Mouse (Mus musculus) liver, adult (tissue): ENCODE results near the gene Olfr1137.

Experiments used
- GATA4 ChIP-seq: IDR thresholded peaks from 2 replicates; pipeline ENCODE4 v1.6.1; 2014; ENCODE audit warnings: mild to moderate bottlenecking, low read length; ENCODE audit not compliant: insufficient replicate concordance

Olfr1137 gene

GRCm38 (mm10) chr2:87713079-87713478 lies at the start of gene Olfr1137:
Gene Olfr1137, minus strand, starts transcription at chr2:87713179.
- no peak for TF ChIP-seq GATA4

DNA sequence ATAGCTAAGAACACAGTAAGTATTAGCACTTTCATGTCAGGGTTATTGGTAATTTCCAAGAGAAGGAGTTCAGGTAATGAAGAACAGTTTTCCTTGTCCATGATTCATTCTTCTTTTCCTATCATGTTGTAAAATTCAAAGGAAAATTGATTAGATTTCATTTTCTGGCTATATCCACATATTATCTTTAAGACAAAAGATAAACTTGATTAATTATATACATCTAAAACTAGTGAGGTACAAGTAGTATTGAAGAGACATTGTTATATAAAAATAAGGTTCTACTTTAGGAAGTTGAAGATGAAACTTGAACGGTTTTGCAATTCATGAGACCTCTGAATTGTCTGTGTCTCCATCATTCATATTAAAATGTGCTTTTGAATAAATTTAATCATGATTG lies 40.9 kb upstream of the Olfr1137 start, which contains the start of gene Olfr1141:
Gene Olfr1141 (minus strand): TSS at position 101 of the 400 bp plus-strand sequence.
- TF ChIP-seq GATA4 = no peak

DNA sequence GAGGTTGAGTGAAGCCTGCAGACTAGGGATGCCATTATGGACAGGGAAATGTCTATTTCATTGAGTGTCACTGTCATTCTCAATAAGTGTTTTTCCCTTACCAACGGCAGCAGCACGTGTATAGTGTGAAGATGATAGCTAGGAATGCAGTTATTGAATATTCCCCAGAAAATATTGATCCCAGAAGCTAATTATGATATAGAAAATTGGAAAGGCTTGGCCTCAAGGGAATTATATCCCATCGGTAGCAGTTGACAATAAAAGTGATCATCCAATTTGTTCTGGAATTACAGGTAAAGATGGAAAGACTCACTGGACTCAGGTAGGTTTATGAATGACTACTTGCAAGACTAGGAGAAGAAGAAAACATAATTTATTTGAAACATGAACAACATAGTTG lies 30.5 kb upstream of the Olfr1137 start, which contains the start of gene Olfr1140:
Gene Olfr1140 (plus strand): TSS at position 301 of the 400 bp plus-strand sequence.
- TF ChIP-seq GATA4 = no peak

DNA sequence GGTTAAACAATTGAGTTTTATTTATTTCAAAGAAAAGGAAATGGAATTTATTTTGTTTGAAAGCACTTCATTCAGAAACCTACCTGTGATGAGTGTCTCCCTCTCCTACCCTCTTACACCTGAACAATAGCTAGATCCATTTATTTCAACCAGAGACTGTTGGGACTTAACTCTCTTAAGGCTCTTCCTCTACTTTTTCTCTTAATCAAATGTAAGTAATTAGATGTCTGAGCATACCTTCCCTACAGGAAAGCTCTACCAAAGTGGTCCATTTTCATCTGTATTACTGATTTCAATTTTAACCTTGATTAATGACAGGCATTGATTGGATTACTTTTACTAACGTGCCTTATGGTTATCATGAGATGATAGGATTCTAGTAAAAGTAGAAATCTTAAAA lies 26.9 kb upstream of the Olfr1137 start, which contains the start of gene Olfr1138:
Gene Olfr1138 (minus strand): TSS at position 101 of the 400 bp plus-strand sequence.
- TF ChIP-seq GATA4 = no peak

GRCm38 (mm10) chr2:87693847-87694246 lies 19.1 kb downstream of the Olfr1137 start, which contains the start of gene Olfr1136:
Gene Olfr1136, minus strand, starts transcription at chr2:87693947.
- no peak for TF ChIP-seq GATA4

DNA sequence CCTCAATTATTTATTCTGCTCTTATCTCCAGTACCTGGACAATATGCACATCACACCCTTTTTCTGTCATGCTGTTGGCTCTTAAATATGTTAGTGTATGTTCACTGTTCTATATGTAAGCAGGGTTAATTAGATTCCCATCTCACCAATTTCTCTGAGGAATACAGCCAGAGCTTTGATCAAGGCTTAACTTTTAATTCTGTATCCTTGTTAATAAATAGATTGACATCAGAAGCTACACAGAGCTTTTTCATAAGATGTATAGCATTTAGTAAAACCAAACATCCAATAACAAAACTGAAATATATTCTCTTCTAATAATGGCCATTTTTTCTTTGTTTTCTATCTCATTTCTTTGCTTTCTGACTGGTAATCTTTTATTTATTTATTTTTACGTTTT lies 39.4 kb downstream of the Olfr1137 start, which contains the start of gene Olfr1135:
Gene Olfr1135 (minus strand): TSS at position 101 of the 400 bp plus-strand sequence.
- no peak for TF ChIP-seq GATA4
